Mouse (Mus musculus) gastrocnemius, adult 18-20 months (tissue): Measurements from ENCODE around the gene Itpk1. TPM values are rescaled to one million over a fixed set of nuclear protein-coding genes. Genes with fewer than 3 reads are reported as not detected.
A peak's percentile ranks its signal among the peaks of the same experiment; 100 is the strongest.

Experiments used
- DNase-seq: peaks from one replicate; pipeline ENCODE4 v3.0.0; 2021; ENCODE audit warnings: low spot score
- total RNA-seq, 2 experiments: library from RNA; stranded (reverse); gene quantifications; 2 replicates each; pipeline ENCODE4 v1.2.3; 2021

Itpk1 gene
- total RNA-seq, 2 experiments from 2014 or later: 6.5 to 7.4 TPM

GRCm38 (mm10) chr12:102691761-102692160 lies 13.0 kb downstream of the Itpk1 start:
- DNase-seq: no peak

DNA sequence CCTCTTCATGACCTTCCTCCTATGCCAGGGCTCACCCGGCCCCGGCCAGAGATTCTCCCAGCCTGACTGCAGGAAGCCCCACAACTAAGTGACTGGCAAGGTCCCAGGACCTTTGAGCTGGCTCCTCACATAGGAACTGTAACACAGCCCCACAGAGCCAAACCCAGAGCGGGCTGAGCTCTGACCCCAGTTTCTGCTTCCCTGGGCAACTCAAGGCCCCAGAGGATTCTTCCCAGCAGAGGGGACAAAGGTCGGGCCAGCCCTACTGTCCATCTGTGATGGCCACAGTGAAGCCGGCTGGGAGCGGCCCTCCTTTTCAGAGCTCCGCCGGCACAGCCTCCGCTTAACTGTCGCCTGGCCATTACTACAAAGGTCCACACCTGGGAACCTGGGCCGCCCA lies 13.6 kb downstream of the Itpk1 start:
- peak; percentile 56 for DNase-seq

DNA sequence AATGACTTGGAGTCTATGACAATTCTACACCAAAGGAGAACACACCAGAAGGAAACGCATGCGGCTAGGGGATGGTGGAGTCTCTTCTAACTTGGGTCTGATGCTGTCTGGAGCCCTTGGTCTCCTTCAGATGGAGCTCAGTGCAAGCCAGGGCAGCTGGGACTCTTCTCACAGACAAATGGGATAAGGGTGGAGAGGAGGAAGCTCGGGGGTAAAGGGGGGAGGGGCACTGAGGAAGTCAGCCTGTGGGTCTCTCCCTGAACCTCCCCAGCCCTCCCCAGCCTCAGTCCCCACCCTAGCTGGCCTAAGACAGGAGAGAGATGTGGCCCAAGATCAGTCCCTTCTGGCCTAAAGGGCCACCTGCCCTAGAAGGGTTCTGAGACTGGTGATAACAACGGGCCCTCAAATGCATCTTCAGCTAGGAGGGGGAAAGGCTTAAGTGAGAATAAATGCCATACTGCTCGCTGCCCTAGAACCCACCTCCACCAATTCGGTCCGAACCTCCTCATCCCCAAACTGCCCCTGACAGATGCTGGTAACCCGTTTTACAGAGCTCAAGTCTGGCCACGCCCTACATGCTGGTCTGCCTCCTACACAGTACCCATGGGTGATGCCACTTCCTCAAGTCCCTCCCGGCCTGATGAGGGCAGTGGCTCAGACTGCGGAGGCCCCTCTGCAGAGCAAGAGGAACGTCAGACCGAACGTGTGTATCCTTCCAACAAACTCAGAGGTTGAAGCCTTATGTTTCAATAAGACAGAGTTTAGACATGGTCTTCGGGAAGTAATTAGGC lies 14.8 kb downstream of the Itpk1 start:
- no peak for DNase-seq

DNA sequence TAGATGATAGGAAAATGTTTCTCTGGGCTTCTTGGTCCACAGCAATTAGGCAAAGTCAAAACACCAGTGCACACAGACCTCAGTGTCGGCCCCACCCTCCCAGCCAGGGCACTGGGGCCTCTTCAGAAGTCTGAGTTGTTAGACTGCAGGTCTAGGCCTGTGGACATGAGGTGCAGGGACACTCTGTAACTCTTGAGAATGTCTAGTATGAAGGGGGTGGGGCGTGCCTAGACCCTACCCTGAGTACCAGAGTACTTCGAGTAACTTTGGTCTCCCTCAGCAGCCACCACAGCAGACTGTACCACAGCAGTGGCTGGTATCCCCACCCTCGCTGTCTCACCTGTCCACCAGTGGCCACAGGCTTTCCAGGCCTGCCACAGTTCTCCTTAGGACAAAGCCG lies 18.4 kb downstream of the Itpk1 start:
- no peak for DNase-seq

DNA sequence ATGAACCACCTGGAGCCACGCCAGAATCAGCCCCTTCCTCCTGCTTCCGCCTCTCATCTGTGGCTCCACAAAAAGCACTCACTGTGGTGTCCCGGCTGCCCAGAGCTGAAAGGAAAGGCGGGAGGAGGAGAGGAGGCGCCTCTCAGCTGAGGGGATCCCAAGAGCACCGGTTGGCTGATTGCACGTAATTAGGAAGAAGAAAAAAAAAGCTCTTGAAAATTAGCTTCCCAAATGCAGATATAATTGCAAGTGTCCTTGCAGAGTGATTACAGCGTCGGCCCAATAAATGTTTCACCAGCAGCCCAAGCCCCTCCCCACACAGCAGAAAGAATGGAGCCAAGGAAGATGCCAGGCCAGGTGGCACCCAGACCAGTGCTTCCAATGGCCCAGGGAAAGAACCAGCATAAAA lies 19.2 kb downstream of the Itpk1 start:
- DNase-seq: no peak

- no peak for DNase-seq
These were observed 19.9 kb downstream of the Itpk1 start for GRCm38 (mm10) chr12:102684720-102685386.

DNA sequence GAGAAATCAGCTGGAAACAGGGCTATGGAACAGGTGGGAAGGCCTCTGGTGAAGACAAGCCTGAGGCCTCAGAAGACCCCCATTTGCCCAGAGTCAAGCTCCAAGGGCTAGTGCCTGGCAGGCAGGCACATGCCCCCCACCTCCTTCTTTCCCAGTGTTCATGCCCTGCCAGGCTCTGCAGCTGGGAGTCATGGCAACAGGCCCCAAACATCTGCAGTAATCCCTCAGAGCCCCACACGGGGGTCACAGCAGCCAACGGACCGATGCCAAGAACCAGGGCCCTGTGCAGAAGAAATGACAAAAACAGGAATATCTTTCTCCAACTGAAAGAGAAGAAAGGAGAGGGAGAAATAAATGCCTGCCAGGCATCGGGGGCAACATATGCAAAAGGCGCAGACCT lies 20.8 kb downstream of the Itpk1 start:
- no peak for DNase-seq

- no peak for DNase-seq
These were observed 21.3 kb downstream of the Itpk1 start for GRCm38 (mm10) chr12:102683438-102683837.

- peak; percentile 81 for DNase-seq
These were observed 21.9 kb downstream of the Itpk1 start for GRCm38 (mm10) chr12:102682722-102683299.

DNA sequence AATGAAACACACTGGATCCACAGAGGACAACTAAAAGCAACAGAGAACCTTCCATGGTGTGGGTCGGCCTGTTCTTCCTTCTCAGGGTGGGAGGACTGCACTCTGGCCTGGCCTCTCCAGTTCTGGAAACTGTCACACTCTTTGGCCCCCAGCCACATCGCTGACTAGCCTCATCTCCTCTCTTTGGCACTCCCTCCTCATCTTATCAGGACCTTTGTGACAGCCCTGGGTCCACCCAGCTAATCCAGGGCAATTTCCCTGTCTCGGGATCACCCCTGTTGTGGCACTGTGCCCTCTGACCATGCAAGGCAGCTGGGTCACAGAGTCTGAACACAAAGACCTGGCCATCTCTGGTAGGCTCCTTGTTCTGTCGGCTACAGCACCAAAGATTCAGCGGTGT lies 22.6 kb downstream of the Itpk1 start:
- DNase-seq: no peak

- DNase-seq: no peak
These were observed 23.1 kb downstream of the Itpk1 start for GRCm38 (mm10) chr12:102681590-102681989.

- DNase-seq: no peak
These were observed 25.9 kb downstream of the Itpk1 start for GRCm38 (mm10) chr12:102678820-102679219.

DNA sequence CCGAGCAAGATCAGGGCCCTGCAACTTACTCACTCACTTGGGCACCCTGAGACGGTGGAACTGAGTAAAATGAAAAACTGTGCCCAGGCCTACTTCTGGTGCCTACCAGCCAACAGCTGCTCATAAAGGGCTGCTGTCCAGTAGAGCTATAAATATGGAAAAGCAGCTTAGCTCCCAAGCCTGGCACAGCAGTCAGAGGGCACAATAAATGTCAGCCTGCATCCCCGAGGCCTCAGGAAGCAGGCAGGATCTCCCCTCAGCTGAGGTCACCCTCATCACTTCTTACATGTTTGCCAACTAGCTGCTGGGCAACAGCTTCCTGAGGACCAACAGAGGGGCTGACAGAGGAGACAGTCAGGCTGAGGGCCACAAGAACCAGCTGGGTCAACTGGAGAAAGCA lies 27.6 kb downstream of the Itpk1 start:
- DNase-seq: peak; percentile 68

DNA sequence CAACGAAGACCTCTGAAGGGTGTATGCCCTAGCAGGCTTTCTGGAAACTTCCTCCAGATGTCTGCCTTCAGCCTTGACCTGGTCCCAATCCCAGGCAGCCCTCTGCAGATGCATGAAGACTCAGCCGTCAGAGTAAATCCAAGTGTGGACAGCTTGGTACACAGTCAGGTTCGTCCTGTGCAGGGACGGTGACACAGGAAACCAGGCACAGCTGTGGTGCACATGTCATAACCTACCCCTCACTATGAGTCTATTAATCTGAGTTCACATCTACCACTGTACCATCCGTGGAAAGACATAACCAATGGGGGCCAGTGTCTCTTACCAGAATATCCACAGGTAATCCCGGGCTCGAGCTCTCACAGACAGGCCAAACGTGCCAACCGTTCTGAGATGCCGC lies 30.2 kb downstream of the Itpk1 start:
- no peak for DNase-seq

DNA sequence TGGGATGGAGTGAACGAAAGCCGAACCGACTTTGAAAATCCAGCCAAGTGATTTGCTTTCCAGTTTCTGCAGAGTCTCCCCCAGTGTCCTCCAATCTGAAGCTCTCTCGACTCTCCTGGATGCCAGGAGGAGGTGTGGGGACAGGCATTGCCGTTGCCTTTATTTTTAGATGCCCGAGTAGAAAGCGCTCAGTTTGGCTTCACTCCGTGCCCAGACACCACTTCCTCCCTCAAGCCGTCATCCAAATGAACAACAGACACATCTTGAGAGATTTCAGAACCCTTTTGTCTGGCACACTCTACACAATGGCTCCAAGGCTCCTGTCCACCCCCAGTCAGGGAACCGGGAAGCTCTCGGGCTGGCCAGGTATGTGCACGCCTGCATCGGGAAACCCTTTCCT lies 30.6 kb downstream of the Itpk1 start:
- DNase-seq: peak; percentile 40

DNA sequence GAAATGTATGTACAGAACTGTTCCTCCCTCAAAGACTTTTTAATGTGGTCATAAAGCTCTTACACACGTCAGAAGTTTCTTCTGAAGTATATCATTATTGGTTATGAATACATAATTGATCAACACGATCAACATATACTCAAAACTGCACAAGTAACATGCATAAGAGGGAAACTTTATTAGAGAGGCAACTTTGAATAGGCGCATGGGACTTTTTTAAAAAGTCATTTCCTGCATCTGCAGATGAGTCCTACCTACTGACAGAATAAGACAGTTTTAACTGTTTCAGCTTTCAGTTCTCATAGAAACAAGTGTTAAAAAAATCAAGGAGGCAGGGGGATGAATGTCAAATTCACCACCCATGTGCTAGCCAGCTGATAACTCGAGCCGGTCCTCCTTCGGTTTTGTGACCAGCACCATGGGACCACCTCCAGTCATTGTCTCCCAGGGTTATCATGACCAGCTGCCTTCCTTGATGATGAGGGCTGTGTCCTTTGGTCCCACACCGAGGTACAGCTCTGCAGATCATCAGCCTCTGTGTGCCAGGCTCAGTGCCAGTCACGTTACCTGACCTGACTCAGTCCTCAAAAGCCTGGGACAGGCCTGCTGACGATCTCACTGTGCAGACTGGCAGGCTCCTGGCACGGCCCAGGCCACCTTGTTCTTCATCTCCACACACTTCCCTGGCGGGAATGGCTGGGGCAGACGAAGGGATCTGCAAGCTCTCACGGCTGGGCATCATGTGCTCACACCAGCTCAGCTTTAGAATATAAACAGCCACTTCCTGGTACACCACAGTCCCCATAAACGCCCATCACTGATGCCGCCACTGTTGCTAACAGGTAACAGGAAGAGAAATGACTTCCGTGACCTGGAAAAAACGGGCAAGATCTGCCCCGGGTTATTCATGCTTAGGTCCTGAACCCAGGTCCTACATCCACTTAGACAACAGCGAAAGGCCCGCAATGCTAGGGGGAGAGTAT lies 31.6 kb downstream of the Itpk1 start:
- DNase-seq: no peak

- DNase-seq: no peak
These were observed 32.6 kb downstream of the Itpk1 start for GRCm38 (mm10) chr12:102672176-102672575.

DNA sequence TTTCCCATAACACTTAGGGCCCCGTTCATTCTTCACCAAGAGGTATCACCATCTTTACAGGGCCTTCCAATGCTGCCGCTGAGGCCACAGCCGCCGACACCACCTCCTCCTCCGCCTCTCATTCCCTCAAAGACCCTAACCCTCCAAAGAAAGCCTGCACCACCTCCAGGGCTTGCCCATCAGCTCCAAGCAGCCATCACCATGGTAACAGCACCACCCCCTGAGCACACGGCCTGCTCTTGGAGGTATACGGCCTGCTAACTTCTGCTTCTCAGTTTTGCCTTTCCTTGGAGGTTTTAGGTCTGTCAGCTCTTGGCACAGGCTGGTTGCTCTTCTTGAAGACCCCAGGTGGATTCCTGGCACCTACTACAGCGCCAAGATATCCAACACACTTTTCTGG lies 33.9 kb downstream of the Itpk1 start:
- DNase-seq: no peak

GRCm38 (mm10) chr12:102665465-102666202 lies 39.1 kb downstream of the Itpk1 start:
- DNase-seq: no peak

DNA sequence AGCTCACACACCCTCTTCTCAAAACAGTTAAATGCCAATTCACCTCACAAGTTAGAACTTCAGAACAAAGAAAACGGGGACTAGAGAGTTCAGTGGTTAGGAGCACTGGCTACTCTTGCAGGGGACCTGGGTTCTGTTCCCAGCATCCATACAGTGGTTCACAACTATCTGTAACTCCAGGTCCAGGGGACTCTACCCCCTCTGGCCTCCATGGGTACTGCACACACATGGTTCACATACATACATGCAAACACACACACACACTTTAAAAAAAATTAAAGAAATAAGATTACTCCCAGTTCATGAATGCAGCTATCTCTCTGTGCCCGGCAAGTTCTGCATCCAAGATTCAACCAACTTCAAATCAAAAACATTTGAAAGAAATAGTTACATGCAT lies 40.7 kb downstream of the Itpk1 start:
- no peak for DNase-seq
